In genomic region chr16:89958030-89958429, GRCm38 (mm10) we compare ENCODE assay signal across 17 mouse cellular contexts.
DNase-seq lines count a peak whose midpoint lies in the region; ATAC-seq lines count a peak whose summit lies in the region.
"Had no signal": no experiment of that assay in that cellular context is flagged by ENCODE, and none has a peak within 500 bp of the region (broad histone marks: within the 10 kb centered on the region; RNA-seq: fewer than 3 reads in every experiment).

No protein-coding gene starts in this region.

- peak; percentile 55 for DNase-seq in heart, adult 11 months
- DNase-seq in embryonic facial prominence, embryonic 14.5 days (ENCODE audit: low spot score) = no peak
- DNase-seq in lung, postnatal 36 days = no peak
- DNase-seq in hindbrain, embryonic 10.5 days (ENCODE audit: low spot score) = no peak
- DNase-seq: adrenal gland, adult 2 months; adrenal gland, postnatal 25 days; cerebellum, adult 8-10 months; cerebellum, postnatal 36 days; forebrain, postnatal 0 days; gastrocnemius, postnatal 14 days; heart, postnatal 10 days; heart, postnatal 4 days had no signal

- ATAC-seq in heart, embryonic 12.5 days (ENCODE audit: insufficient number of reproducible peaks, low FRiP score) = no peak
- ATAC-seq in embryonic facial prominence, embryonic 14.5 days (ENCODE audit: low read depth) = no peak
- no peak for ATAC-seq in limb, embryonic 13.5 days (ENCODE audit: low FRiP score, low read depth)
- ATAC-seq: forebrain, embryonic 13.5 days; forebrain, postnatal 0 days; hindbrain, postnatal 0 days had no signal

- no peak overlapping the region for H3K4me2 ChIP-seq in heart, embryonic 12.5 days
- peak overlapping the region; percentile 26 for H3K4me2 ChIP-seq in embryonic facial prominence, embryonic 14.5 days (ENCODE audit: low read depth, low read length)
- peak overlapping the region; percentile 89; the same call in 1 of the 2 replicates for H3K4me2 ChIP-seq in limb, embryonic 13.5 days (replicated peaks)
- H3K4me2 ChIP-seq: forebrain, embryonic 13.5 days; hindbrain, embryonic 13.5 days had no signal

- H3K27ac ChIP-seq in heart, embryonic 12.5 days (ENCODE audit: poor library complexity, severe bottlenecking) = no peak overlapping the region
- no peak overlapping the region for H3K27ac ChIP-seq in embryonic facial prominence, embryonic 14.5 days (replicated peaks; ENCODE audit: low read depth, low read length)
- no peak overlapping the region for H3K27ac ChIP-seq in limb, embryonic 13.5 days
- H3K27ac ChIP-seq in hindbrain, embryonic 10.5 days = no peak overlapping the region
- H3K27ac ChIP-seq: forebrain, embryonic 13.5 days; hindbrain, embryonic 13.5 days; hindbrain, postnatal 0 days had no signal

- 84% methylated on average over 10 of the region's 10 CpGs for whole genome bisulfite sequencing in heart, embryonic 12.5 days
- 51% methylated on average over 10 of the region's 10 CpGs for WGBS in embryonic facial prominence, embryonic 14.5 days
- whole genome bisulfite sequencing in limb, embryonic 13.5 days = 43% methylated on average over 10 of the region's 10 CpGs
- WGBS in hindbrain, embryonic 10.5 days = 84% methylated on average over 10 of the region's 10 CpGs

- no peak overlapping the region for H3K9ac ChIP-seq in heart, embryonic 12.5 days
- no peak overlapping the region for H3K9ac ChIP-seq in embryonic facial prominence, embryonic 14.5 days (ENCODE audit: low read depth, low read length)
- no peak overlapping the region for H3K9ac ChIP-seq in limb, embryonic 13.5 days
- H3K9ac ChIP-seq: forebrain, embryonic 13.5 days; forebrain, postnatal 0 days; hindbrain, embryonic 13.5 days had no signal

- no peaks in the 10 kb centered on the region for H3K36me3 ChIP-seq in heart, embryonic 12.5 days
- no peaks in the 10 kb centered on the region for H3K36me3 ChIP-seq in embryonic facial prominence, embryonic 14.5 days (ENCODE audit: control insufficient read depth, insufficient read depth, low read length)
- peaks cover 18% of the 10 kb centered on the region for H3K36me3 ChIP-seq in limb, embryonic 13.5 days
- H3K36me3 ChIP-seq in hindbrain, embryonic 10.5 days = peaks cover 16% of the 10 kb centered on the region; the same call in 1 of the 2 replicates
- H3K36me3 ChIP-seq: hindbrain, embryonic 13.5 days had no signal

- H3K27me3 ChIP-seq in heart, embryonic 12.5 days (replicated peaks) = no peaks in the 10 kb centered on the region; the same call in 1 of the 2 replicates
- H3K27me3 ChIP-seq in embryonic facial prominence, embryonic 14.5 days (replicated peaks; ENCODE audit: control insufficient read depth, insufficient read depth, low read length) = no peaks in the 10 kb centered on the region
- H3K27me3 ChIP-seq in limb, embryonic 13.5 days = no peaks in the 10 kb centered on the region
- H3K27me3 ChIP-seq in hindbrain, embryonic 10.5 days (ENCODE audit: insufficient read depth, poor library complexity, severe bottlenecking) = 0 out of 2 replicates have a peak, but pooled peaks cover 5% of the 10 kb centered on the region
- H3K27me3 ChIP-seq: forebrain, embryonic 13.5 days had no signal

- H3K9me3 ChIP-seq in heart, embryonic 12.5 days (replicated peaks) = no peaks in the 10 kb centered on the region
- H3K9me3 ChIP-seq in embryonic facial prominence, embryonic 14.5 days (ENCODE audit: control insufficient read depth, low read length) = no peaks in the 10 kb centered on the region
- H3K9me3 ChIP-seq in limb, embryonic 13.5 days = no peaks in the 10 kb centered on the region
- no peaks in the 10 kb centered on the region for H3K9me3 ChIP-seq in hindbrain, embryonic 10.5 days
- H3K9me3 ChIP-seq: forebrain, embryonic 13.5 days; hindbrain, embryonic 13.5 days had no signal

- H3K4me1 ChIP-seq in heart, embryonic 12.5 days (replicated peaks) = peaks cover 19% of the 10 kb centered on the region
- H3K4me1 ChIP-seq in embryonic facial prominence, embryonic 14.5 days (ENCODE audit: control insufficient read depth, insufficient read depth, low read length) = peaks cover 44% of the 10 kb centered on the region
- peaks cover 61% of the 10 kb centered on the region for H3K4me1 ChIP-seq in limb, embryonic 13.5 days
- peaks cover 58% of the 10 kb centered on the region for H3K4me1 ChIP-seq in hindbrain, embryonic 10.5 days (replicated peaks)

- no peak overlapping the region for H3K4me3 ChIP-seq in heart, embryonic 12.5 days
- H3K4me3 ChIP-seq in embryonic facial prominence, embryonic 14.5 days (ENCODE audit: low read depth, low read length) = no peak overlapping the region
- peak overlapping the region; percentile 3; the same call in 1 of the 2 replicates for H3K4me3 ChIP-seq in limb, embryonic 13.5 days
- no peak overlapping the region for H3K4me3 ChIP-seq in hindbrain, embryonic 10.5 days
- H3K4me3 ChIP-seq: forebrain, embryonic 13.5 days; hindbrain, embryonic 13.5 days had no signal
